19 mouse cellular contexts compared by ENCODE assay signal in genomic region chr1:172214748-172215147, GRCm38 (mm10). TPM values are rescaled to one million over a fixed set of nuclear protein-coding genes. Genes with fewer than 3 reads are reported as not detected.
DNase-seq lines count a peak whose midpoint lies in the region; ATAC-seq and TF ChIP-seq lines count a peak whose summit lies in the region.
"Had no signal": no experiment of that assay in that cellular context is flagged by ENCODE, and none has a peak within 500 bp of the region (broad histone marks: within the 10 kb centered on the region; RNA-seq: fewer than 3 reads in every experiment).

No protein-coding gene starts in this region.

- no peak overlapping the region for H3K27ac ChIP-seq in midbrain, embryonic 11.5 days (ENCODE audit: low read depth, low read length)
- H3K27ac ChIP-seq in midbrain, postnatal 0 days (ENCODE audit: low read depth, low read length) = no peak overlapping the region
- H3K27ac ChIP-seq in heart, embryonic 16.5 days (ENCODE audit: low read length) = peak overlapping the region; percentile 82
- H3K27ac ChIP-seq: embryonic facial prominence, embryonic 15.5 days; kidney, embryonic 15.5 days; lung, embryonic 15.5 days had no signal

- intact Hi-C loops in gastrocnemius, postnatal 14 days (cut with DNase I; ENCODE audit: low total_unique reads) = loop anchor here (5.0 kb wide), 1 partner anchor 33 kb away; no protein-coding TSS in a partner anchor

- TF ChIP-seq CTCF in midbrain, postnatal 0 days (IDR thresholded peaks at IDR 0.05) = no peak

- H3K4me3 ChIP-seq in midbrain, embryonic 11.5 days (ENCODE audit: low read depth, low read length) = no peak overlapping the region
- H3K4me3 ChIP-seq in midbrain, postnatal 0 days (ENCODE audit: low read depth, low read length) = no peak overlapping the region
- H3K4me3 ChIP-seq in heart, embryonic 16.5 days (ENCODE audit: low read length) = no peak overlapping the region
- H3K4me3 ChIP-seq: embryonic facial prominence, embryonic 15.5 days; forebrain, embryonic 15.5 days; kidney, embryonic 15.5 days; lung, embryonic 15.5 days had no signal

- DNase-seq in gastrocnemius, postnatal 14 days = peak; percentile 71
- DNase-seq in gastrocnemius, postnatal 25 days = no peak
- DNase-seq in midbrain, embryonic 11.5 days (ENCODE audit: low spot score, missing footprints) = peak; percentile 69
- DNase-seq in midbrain, postnatal 0 days (ENCODE audit: low spot score) = no peak
- DNase-seq in lung, postnatal 25 days (ENCODE audit: low spot score) = peak; percentile 35
- no peak for DNase-seq in adrenal gland, postnatal 10 days
- DNase-seq in thymus, postnatal 25 days = no peak
- DNase-seq: layer of hippocampus, adult 9-11 months; liver; thymus, adult 18-20 months had no signal

- no peaks in the 10 kb centered on the region for H3K36me3 ChIP-seq in midbrain, embryonic 11.5 days (ENCODE audit: control insufficient read depth, insufficient read depth, low read length)
- no peaks in the 10 kb centered on the region for H3K36me3 ChIP-seq in midbrain, postnatal 0 days (ENCODE audit: insufficient read depth, low read length)
- H3K36me3 ChIP-seq in heart, embryonic 16.5 days (ENCODE audit: control insufficient read depth, insufficient read depth) = no peaks in the 10 kb centered on the region
- H3K36me3 ChIP-seq: embryonic facial prominence, embryonic 15.5 days; forebrain, embryonic 15.5 days; G1E; kidney, embryonic 15.5 days; lung, embryonic 15.5 days had no signal

- H3K4me2 ChIP-seq in midbrain, embryonic 11.5 days = no peak overlapping the region
- H3K4me2 ChIP-seq in midbrain, postnatal 0 days (ENCODE audit: low read depth, low read length, poor library complexity, severe bottlenecking) = no peak overlapping the region
- H3K4me2 ChIP-seq in heart, embryonic 16.5 days (ENCODE audit: low read depth, low read length) = no peak overlapping the region
- H3K4me2 ChIP-seq: embryonic facial prominence, embryonic 15.5 days; forebrain, embryonic 15.5 days; kidney, embryonic 15.5 days; lung, embryonic 15.5 days had no signal

- ATAC-seq in midbrain, embryonic 11.5 days (ENCODE audit: low FRiP score) = no peak
- ATAC-seq in midbrain, postnatal 0 days (ENCODE audit: low FRiP score) = no peak
- ATAC-seq in heart, embryonic 16.5 days (replicated peaks; ENCODE audit: extremely low read depth, insufficient read depth, low FRiP score) = peak; percentile 61
- ATAC-seq: forebrain, embryonic 15.5 days had no signal

- H3K27me3 ChIP-seq in midbrain, embryonic 11.5 days (ENCODE audit: control insufficient read depth, insufficient read depth, low read length) = no peaks in the 10 kb centered on the region
- H3K27me3 ChIP-seq in midbrain, postnatal 0 days (ENCODE audit: insufficient read depth, low read length) = no peaks in the 10 kb centered on the region
- H3K27me3 ChIP-seq in heart, embryonic 16.5 days (ENCODE audit: control insufficient read depth, insufficient read depth, low read length) = no peaks in the 10 kb centered on the region
- H3K27me3 ChIP-seq: embryonic facial prominence, embryonic 15.5 days; forebrain, embryonic 15.5 days; kidney, embryonic 15.5 days; lung, embryonic 15.5 days had no signal

- no peaks in the 10 kb centered on the region for H3K9me3 ChIP-seq in midbrain, embryonic 11.5 days (ENCODE audit: control insufficient read depth, low read length)
- H3K9me3 ChIP-seq in midbrain, postnatal 0 days (ENCODE audit: low read length) = no peaks in the 10 kb centered on the region
- H3K9me3 ChIP-seq in heart, embryonic 16.5 days (replicated peaks; ENCODE audit: control insufficient read depth, low read length) = no peaks in the 10 kb centered on the region
- H3K9me3 ChIP-seq: embryonic facial prominence, embryonic 15.5 days; forebrain, embryonic 15.5 days; G1E; kidney, embryonic 15.5 days; lung, embryonic 15.5 days had no signal

- WGBS in midbrain, embryonic 11.5 days = 73% methylated on average over 3 of the region's 3 CpGs
- 70% methylated on average over 3 of the region's 3 CpGs for WGBS in midbrain, postnatal 0 days
- 18% methylated on average over 3 of the region's 3 CpGs for WGBS in heart, embryonic 16.5 days

- H3K9ac ChIP-seq in midbrain, embryonic 11.5 days (ENCODE audit: low read length) = no peak overlapping the region
- H3K9ac ChIP-seq in midbrain, postnatal 0 days (replicated peaks; ENCODE audit: low read length, poor library complexity, severe bottlenecking) = no peak overlapping the region
- peak overlapping the region; percentile 50 for H3K9ac ChIP-seq in heart, embryonic 16.5 days (ENCODE audit: low read length)
- H3K9ac ChIP-seq: embryonic facial prominence, embryonic 15.5 days; forebrain, embryonic 15.5 days; kidney, embryonic 15.5 days; lung, embryonic 15.5 days had no signal

- peaks cover 22% of the 10 kb centered on the region for H3K4me1 ChIP-seq in midbrain, embryonic 11.5 days (ENCODE audit: control insufficient read depth, insufficient read depth, low read length)
- H3K4me1 ChIP-seq in midbrain, postnatal 0 days (ENCODE audit: insufficient read depth, low read length) = peaks cover 13% of the 10 kb centered on the region
- H3K4me1 ChIP-seq in heart, embryonic 16.5 days (ENCODE audit: control insufficient read depth, insufficient read depth, low read length) = peaks cover 50% of the 10 kb centered on the region

RNA-seq across cellular contexts. Expression of gene Casq1, which starts 4.9 kb away (rescaled TPM):
- total RNA-seq in gastrocnemius, postnatal 14 days (2021) = 1,000 to 10,000 TPM; 6,638 to 7,021 TPM
- 1,000 to 10,000 TPM; 5,450 to 5,866 TPM for total RNA-seq in gastrocnemius, postnatal 25 days (2021)
- polyA plus RNA-seq in midbrain, embryonic 11.5 days (2014; fragmentation: Nextera tagmentation; extraction: Ambion mirVana) = 1.4 and 2.1 TPM in 2 replicates
- total RNA-seq in midbrain, postnatal 0 days (2014; rRNA removed) = 0.99 TPM in 1 of 2 replicates, not detected in the other
- 1.3 and 2.2 TPM in 2 replicates for polyA plus RNA-seq in midbrain, postnatal 0 days (2015; fragmentation: Nextera tagmentation; extraction: Ambion mirVana)
- polyA plus RNA-seq in heart, embryonic 16.5 days (2015; fragmentation: Nextera tagmentation; extraction: Ambion mirVana) = 106 and 108 TPM in 2 replicates
- total RNA-seq in adrenal gland, postnatal 10 days (2021) = 100 to 1,000 TPM in 1 of 2 experiments, 10 to 100 TPM in 1; 63.5 to 189 TPM
- total RNA-seq: G1E; neutrophil, adult 5-6 weeks had no signal
- polyA plus RNA-seq: G1E had no signal

RNA-seq across cellular contexts. Expression of gene Pea15a, which starts 8.1 kb away (rescaled TPM):
- 10 to 100 TPM; 39.2 to 60.3 TPM for total RNA-seq in gastrocnemius, postnatal 14 days (2021)
- total RNA-seq in gastrocnemius, postnatal 25 days (2021) = 10 to 100 TPM; 32.6 to 33.3 TPM
- 332 and 337 TPM in 2 replicates for polyA plus RNA-seq in midbrain, embryonic 11.5 days (2014; fragmentation: Nextera tagmentation; extraction: Ambion mirVana)
- 311 and 342 TPM in 2 replicates for total RNA-seq in midbrain, postnatal 0 days (2014; rRNA removed)
- polyA plus RNA-seq in midbrain, postnatal 0 days (2015; fragmentation: Nextera tagmentation; extraction: Ambion mirVana) = 501 and 555 TPM in 2 replicates
- polyA plus RNA-seq in heart, embryonic 16.5 days (2015; fragmentation: Nextera tagmentation; extraction: Ambion mirVana) = 181 and 193 TPM in 2 replicates
- total RNA-seq in adrenal gland, postnatal 10 days (2021) = 10 to 100 TPM; 65.7 to 80.4 TPM

RNA-seq across cellular contexts. Expression of gene Atp1a4, which starts 43.5 kb away (rescaled TPM):
- total RNA-seq in gastrocnemius, postnatal 14 days (2021) = under 1 TPM; 0.66 to 0.96 TPM
- under 1 TPM; 0.59 to 0.88 TPM for total RNA-seq in gastrocnemius, postnatal 25 days (2021)
- polyA plus RNA-seq in midbrain, embryonic 11.5 days (2014; fragmentation: Nextera tagmentation; extraction: Ambion mirVana) = not detected in 2 replicates
- total RNA-seq in midbrain, postnatal 0 days (2014; rRNA removed) = 0.05 and 0.14 TPM in 2 replicates
- polyA plus RNA-seq in midbrain, postnatal 0 days (2015; fragmentation: Nextera tagmentation; extraction: Ambion mirVana) = 0.05 TPM in 1 of 2 replicates, not detected in the other
- 0.16 and 0.17 TPM in 2 replicates for polyA plus RNA-seq in heart, embryonic 16.5 days (2015; fragmentation: Nextera tagmentation; extraction: Ambion mirVana)
- total RNA-seq in adrenal gland, postnatal 10 days (2021) = under 1 TPM; 0.24 to 0.30 TPM
- total RNA-seq: common myeloid progenitor, adult 5-6 weeks; left cerebral cortex, postnatal 14 days; neutrophil, adult 5-6 weeks had no signal
- polyA plus RNA-seq: embryonic facial prominence, embryonic 15.5 days; G1E; lung, embryonic 15.5 days had no signal

RNA-seq across cellular contexts. Expression of gene Igsf8, which starts 46.7 kb away (rescaled TPM):
- total RNA-seq in gastrocnemius, postnatal 14 days (2021) = 10 to 100 TPM; 11.1 to 12.5 TPM
- 10 to 100 TPM in 1 of 2 experiments, 1 to 10 TPM in 1; 9.2 to 10.7 TPM for total RNA-seq in gastrocnemius, postnatal 25 days (2021)
- 47.2 and 55.1 TPM in 2 replicates for polyA plus RNA-seq in midbrain, embryonic 11.5 days (2014; fragmentation: Nextera tagmentation; extraction: Ambion mirVana)
- 114 and 115 TPM in 2 replicates for total RNA-seq in midbrain, postnatal 0 days (2014; rRNA removed)
- polyA plus RNA-seq in midbrain, postnatal 0 days (2015; fragmentation: Nextera tagmentation; extraction: Ambion mirVana) = 79.6 and 88.8 TPM in 2 replicates
- polyA plus RNA-seq in heart, embryonic 16.5 days (2015; fragmentation: Nextera tagmentation; extraction: Ambion mirVana) = 25.3 and 30.6 TPM in 2 replicates
- total RNA-seq in adrenal gland, postnatal 10 days (2021) = 10 to 100 TPM; 26.5 to 32.3 TPM

Comparison
In these comparisons a context has a peak if more than half of its experiments do, and no peak if none do; other contexts are left out.
1. DNase-seq: peak in gastrocnemius, postnatal 14 days (single experiment), midbrain, embryonic 11.5 days (single experiment) and lung, postnatal 25 days (single experiment); none in gastrocnemius, postnatal 25 days (single experiment), midbrain, postnatal 0 days (single experiment), adrenal gland, postnatal 10 days (single experiment) and thymus, postnatal 25 days (single experiment).
2. RNA of gene Casq1, which starts 4.9 kb away (total RNA-seq): 6,638 to 7,021 TPM in gastrocnemius, postnatal 14 days, 5,450 to 5,866 TPM in gastrocnemius, postnatal 25 days and 63.5 to 189 TPM in adrenal gland, postnatal 10 days; 0.99 TPM in midbrain, postnatal 0 days; every median in the first group is over 10 times any median in the second.